Mouse (Mus musculus): ENCODE results near the gene Omt2a.
"Not testable (repeated sequence)": the region's sequence is repeated elsewhere in the genome, so short reads cannot be mapped to it uniquely, and the experiment has no call there.

Gene Omt2a

GRCm38 (mm10) chr9:78314696-78315095, at the start of gene Omt2a:
TSS of gene Omt2a (minus strand) at chr9:78314796.
- no peak for DNase-seq (ENCODE audit: low read depth)

DNA sequence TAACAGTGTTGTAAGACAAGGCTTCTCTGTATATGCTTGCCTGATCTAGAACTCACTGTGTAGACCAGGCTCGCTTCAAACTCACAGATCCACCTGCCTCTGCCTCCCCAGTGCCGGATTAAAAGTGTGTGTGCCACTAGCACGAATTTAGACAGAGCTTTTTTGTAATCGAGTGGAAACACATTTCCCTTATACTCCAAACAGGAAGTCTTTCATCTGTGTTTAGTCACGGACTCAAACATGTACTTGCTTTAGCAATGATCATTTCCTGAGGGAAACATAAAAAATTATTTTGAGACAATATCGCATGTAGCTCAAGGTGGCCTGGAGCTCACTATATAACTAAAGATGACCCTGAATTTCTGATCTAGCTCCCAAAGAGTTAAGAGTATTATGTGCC, 48.8 kb upstream of the Omt2a start:
- no peak for DNase-seq (ENCODE audit: low read depth)

DNA sequence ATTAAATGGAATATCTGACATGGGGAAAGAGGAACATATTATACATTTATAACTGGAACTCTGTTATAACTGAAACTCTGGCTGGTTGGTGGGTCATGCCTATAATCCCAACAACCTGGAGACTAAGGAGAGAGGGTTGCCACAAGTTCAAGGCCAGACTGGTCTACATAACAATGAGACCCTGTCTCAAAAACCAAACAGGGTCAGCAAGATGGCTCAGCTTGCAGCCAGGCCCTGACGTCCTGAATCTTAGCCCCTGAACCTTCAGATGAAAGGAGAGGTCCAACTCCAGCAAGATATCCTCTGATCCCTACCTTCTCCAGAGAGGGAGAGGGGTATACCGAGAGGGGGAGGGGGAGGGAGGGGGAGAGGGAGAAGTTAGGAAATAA, 45.9 kb upstream of the Omt2a start:
- DNase-seq (ENCODE audit: low read depth): no peak

DNA sequence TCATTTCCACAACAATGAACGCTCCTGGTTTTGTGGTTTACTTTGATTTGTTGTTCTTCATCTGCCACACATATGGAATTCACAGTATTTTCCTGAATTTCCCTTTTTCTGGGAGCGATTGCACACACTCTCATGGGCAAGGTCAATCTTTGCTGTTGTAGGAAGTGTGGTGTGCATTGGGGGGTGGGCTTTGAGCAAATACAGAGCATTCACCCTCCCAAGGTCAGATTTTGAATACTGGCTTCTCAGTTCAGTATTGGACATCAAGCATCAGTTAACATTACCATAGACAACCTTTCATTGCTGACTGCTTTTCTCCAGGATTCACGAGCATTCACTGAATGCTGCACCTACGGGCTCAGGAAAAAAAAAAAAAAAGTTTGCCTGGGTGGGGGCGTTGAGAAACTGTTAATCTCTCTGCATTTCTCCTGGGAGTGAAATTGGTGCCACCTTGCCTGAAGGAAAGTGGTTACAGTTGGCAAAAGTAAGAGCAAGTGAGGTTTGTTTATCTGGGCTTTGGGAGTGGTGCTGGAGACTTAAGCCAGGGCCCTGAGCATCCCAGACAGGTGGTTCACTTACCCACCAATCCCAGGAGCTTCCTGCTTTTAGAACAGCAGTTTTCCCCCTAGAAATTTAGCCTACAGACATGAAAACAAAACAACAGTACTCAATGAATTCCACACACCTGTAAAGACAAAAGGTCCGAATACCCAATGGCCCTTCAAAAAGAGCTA, 45.3 kb upstream of the Omt2a start:
- no peak for DNase-seq (ENCODE audit: low read depth)

DNA sequence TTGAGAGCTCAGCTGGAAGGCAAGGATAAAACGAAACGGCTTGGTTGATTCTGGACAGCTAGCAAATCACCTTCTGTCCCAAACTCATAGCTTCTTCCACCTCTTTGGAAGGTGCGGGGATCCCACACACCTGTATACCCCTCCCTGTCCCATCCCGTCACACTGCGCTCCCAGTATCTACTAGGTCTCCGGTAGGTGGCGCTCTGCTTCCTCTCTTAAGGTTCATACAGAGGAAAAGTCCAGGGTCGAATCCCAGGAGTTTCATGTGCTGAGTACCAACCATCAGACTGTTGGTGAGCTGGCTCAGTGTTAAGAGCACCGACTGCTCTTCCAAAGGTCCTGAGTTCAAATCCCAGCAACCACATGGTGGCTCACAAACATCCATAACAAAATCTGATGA, 43.5 kb upstream of the Omt2a start:
- DNase-seq (ENCODE audit: low read depth): no peak

GRCm38 (mm10) chr9:78355611-78356010, 41.0 kb upstream of the Omt2a start, which contains the start of gene Gsta2:
TSS of gene Gsta2 (minus strand) at chr9:78355788.
- no peak for DNase-seq (ENCODE audit: low read depth)

DNA sequence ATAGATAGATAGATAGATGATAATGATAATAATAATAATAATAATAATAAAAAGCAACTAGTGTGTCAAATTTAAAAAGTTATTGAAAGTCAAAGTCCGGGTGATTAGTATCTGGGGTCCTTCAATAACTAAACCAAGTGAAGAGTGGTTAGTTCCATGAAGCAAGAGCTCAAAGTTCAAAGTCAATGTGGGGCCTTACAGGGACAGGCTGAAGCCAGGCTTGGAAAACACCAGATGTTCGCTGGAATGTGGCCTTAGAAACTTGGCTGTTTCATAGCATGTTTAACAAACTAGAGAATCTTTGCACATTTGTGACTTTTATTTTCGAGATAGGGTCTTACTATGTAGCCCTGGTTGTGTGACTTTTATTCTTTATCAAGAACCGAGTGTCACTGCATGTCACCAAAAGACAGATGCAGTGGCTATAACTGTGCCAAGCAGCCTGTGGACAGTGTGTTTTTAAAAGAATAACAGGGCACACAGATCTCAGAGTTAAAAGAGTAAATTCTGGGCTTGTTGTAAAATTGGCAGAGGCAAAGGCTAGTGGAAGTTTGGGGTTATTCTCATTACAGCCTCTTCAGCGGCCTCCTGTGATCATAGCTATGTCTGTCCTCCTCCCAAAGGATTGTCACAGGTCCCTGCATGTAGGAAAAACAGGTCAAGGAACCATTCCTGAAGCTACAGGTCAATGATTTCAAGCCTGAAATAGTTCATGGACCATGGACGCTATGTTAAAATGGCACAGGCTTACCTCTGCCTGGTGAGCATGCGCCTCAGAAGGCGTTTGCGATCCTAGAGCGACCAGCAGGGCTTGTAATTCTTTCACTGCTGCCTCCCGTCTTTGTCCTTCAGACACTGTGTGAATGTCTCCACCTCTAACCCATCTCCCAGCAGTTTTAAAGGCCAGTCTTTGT, 40.3 kb upstream of the Omt2a start:
- DNase-seq (ENCODE audit: low read depth): no peak

GRCm38 (mm10) chr9:78351504-78352220, 37.1 kb upstream of the Omt2a start:
- no peak for DNase-seq (ENCODE audit: low read depth)

DNA sequence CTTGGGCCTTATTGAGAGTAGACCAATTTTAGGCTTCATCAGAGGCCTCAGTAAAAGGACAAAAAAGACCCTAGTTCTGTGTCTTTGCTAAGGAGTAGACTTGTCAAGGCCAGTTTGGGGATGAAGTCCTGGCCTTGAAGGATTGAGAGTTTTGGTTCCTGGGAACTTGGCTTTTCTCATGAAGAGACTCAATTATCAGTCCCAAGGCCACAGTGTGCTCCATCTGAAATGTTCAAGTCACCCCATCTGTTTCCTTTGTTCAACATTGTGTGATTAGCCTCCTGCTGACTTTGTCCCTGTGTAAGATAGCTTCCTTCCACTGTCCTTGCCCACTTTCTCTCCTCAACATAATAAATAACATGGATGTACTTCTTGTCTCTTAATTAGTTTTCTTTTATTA, 35.4 kb upstream of the Omt2a start:
- DNase-seq (ENCODE audit: low read depth): not testable (repeated sequence)

GRCm38 (mm10) chr9:78349141-78349540, 34.5 kb upstream of the Omt2a start:
- not testable (repeated sequence) for DNase-seq (ENCODE audit: low read depth)

GRCm38 (mm10) chr9:78348206-78349004, 33.8 kb upstream of the Omt2a start:
- DNase-seq (ENCODE audit: low read depth): not testable (repeated sequence)

- DNase-seq (ENCODE audit: low read depth): no peak
These were observed 32.4 kb upstream of the Omt2a start for GRCm38 (mm10) chr9:78347004-78347403.

- DNase-seq (ENCODE audit: low read depth): not testable (repeated sequence)
These were observed 30.6 kb upstream of the Omt2a start for GRCm38 (mm10) chr9:78345235-78345634.

GRCm38 (mm10) chr9:78343055-78343454, 28.5 kb upstream of the Omt2a start:
- DNase-seq (ENCODE audit: low read depth): not testable (repeated sequence)

DNA sequence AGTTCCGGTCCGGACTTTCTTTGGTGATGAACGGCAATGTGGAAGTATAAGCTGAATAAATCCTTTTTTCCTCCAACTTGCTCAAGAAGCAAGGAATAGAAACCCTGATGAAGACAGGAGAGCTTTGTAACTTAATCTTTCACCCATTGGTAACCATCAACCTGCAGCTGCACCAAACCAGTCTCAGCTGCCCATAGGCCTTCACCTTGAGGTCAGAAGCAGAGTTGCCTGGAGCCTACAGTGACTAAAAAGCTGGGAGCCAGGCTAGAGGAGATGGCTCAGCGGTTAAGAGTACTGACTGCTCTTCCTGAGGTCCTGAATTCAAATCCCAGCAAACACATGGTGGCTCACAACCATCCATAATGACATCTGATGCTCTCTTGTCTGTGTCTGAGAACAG, 27.9 kb upstream of the Omt2a start:
- not testable (repeated sequence) for DNase-seq (ENCODE audit: low read depth)

DNA sequence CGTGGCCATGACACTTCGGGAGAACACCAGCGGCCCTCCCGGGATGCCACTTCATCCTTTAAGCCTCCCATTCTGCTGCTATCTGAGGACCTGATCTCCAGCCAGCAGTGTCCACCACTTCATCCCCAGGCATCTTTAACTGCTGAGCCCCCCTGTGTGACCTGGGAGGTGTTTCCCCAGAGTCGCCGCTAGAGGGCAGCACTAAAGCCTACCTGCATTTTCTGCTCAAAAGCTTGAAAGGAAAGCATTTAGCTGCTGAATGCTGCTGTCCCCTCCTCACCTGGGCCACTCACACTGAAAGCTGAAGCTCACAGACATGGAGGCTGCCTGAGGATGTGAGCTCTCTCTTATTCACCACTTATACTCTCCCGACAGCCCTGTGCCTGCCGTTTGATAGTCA, 25.7 kb upstream of the Omt2a start:
- DNase-seq (ENCODE audit: low read depth): not testable (repeated sequence)

- not testable (repeated sequence) for DNase-seq (ENCODE audit: low read depth)
These were observed 22.5 kb upstream of the Omt2a start for GRCm38 (mm10) chr9:78337050-78337449.

DNA sequence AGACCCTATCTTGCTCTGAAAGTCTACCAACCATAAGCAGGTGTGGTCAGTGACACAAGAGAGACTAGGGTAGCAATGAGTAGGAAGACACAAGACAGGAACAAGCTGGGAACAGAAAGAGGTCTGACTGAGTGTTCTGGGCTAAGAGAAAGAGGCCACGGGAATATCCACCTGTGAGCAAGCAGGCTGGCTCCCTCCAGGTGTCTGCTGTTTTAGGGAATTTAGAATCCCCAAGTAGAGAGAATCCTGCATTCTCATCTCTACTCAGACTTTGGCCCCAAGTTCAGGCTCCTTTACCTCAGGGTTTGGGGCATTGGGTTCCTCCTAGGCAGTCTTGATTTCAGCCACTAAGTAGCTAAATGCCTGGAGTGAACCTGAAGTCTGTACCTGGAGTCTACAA, 12.7 kb upstream of the Omt2a start, which contains the start of gene Omt2b:
Omt2b (plus strand) TSS at position 301 of the 400 bp plus-strand sequence.
- not testable (repeated sequence) for DNase-seq (ENCODE audit: low read depth)

- no peak for DNase-seq (ENCODE audit: low read depth)
These were observed 4.9 kb upstream of the Omt2a start for GRCm38 (mm10) chr9:78319499-78319898.

GRCm38 (mm10) chr9:78308122-78308521, 6.5 kb downstream of the Omt2a start:
- not testable (repeated sequence) for DNase-seq (ENCODE audit: low read depth)

DNA sequence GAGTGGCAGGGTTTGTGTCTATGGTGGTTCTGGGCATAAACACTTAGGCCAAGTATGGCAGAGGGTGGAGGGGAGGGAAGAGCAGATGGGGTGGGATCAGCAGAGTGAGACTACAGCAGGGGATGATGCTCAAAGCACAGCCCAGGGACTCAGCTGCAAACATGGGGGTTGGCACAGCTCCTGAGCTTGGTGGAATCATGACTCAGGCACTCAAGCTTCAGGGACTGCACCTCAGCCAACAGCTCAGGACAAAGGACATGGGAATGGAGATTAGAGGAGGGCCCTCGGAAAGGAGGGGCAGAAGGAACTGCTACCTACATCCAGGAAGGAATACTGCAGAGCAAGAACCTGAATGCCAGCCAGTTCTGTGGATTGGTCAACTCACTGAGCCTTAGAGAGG, 15.5 kb downstream of the Omt2a start:
- DNase-seq (ENCODE audit: low read depth): not testable (repeated sequence)
